Mouse (Mus musculus) MEL (cell line): ENCODE measurements around the gene Stk16.

Experiments used
- CTCF ChIP-seq, 3 experiments: IDR thresholded peaks in 2 of 3; conservative IDR thresholded peaks in 1 of 3; 2 replicates each; pipeline ENCODE4 v1.5.1; 2011 to 2012; ENCODE audit warnings: low read length in 3 of 3, low read depth in 2 of 3, mild to moderate bottlenecking in 2 of 3, improper control_type of control experiment in 1 of 3, inconsistent platforms in 1 of 3, mixed read lengths in 1 of 3, moderate library complexity in 1 of 3; ENCODE audit not compliant: control insufficient read depth in 1 of 3, insufficient read depth in 1 of 3, poor library complexity in 1 of 3, severe bottlenecking in 1 of 3
- ETS1 ChIP-seq: IDR thresholded peaks from 2 replicates; pipeline ENCODE4 v1.6.1; 2012; ENCODE audit warnings: low read depth, mild to moderate bottlenecking, inconsistent platforms, low read length, improper control_type of control experiment, moderate library complexity
- GATA1 ChIP-seq: IDR thresholded peaks from 2 replicates; pipeline ENCODE4 v1.6.1; 2011; ENCODE audit warnings: low read depth, low read length, improper control_type of control experiment
- ZMIZ1 ChIP-seq: IDR thresholded peaks from 2 replicates; pipeline ENCODE4 v1.6.1; 2012; ENCODE audit warnings: low read depth, mild to moderate bottlenecking, inconsistent platforms, low read length, improper control_type of control experiment, moderate library complexity

- TF ChIP-seq ETS1 (no peak), CTCF (IDR thresholded peaks at IDR 0.05 in 2 of 3, conservative IDR thresholded peaks at IDR 0.05 in 1 of 3; ENCODE audit: control insufficient read depth in 1 of 3, insufficient read depth in 1 of 3, low read depth in 2 of 3, low read length in 3 of 3, poor library complexity in 1 of 3, severe bottlenecking in 1 of 3) (no peak), ZMIZ1 (peak; percentile 99), GATA1 (no peak)
These were observed 8.4 kb downstream of the Stk16 start for GRCm38 (mm10) chr1:75219078-75219477.
